Mouse (Mus musculus): ENCODE measurements around the gene Peg12.

- TF ChIP-seq RCOR1 (conservative IDR thresholded peaks at IDR 0.05; ENCODE audit: low read depth, low read length), result no peak
- TF ChIP-seq JUND (conservative IDR thresholded peaks at IDR 0.05; ENCODE audit: low read depth, low read length), result no peak
- no peak for TF ChIP-seq POLR2A (IDR thresholded peaks at IDR 0.05; ENCODE audit: low read depth, low read length)
- TF ChIP-seq SMC3 (IDR thresholded peaks at IDR 0.05; ENCODE audit: low read depth, low read length), result no peak
- no peak for TF ChIP-seq NELFE (IDR thresholded peaks at IDR 0.05; ENCODE audit: low read depth, low read length)
- no peak for TF ChIP-seq ZC3H11A (IDR thresholded peaks at IDR 0.05; ENCODE audit: low read depth, low read length)
- TF ChIP-seq USF1 (IDR thresholded peaks at IDR 0.05; ENCODE audit: low read depth, low read length), result no peak
- no peak for TF ChIP-seq CTCF (conservative IDR thresholded peaks at IDR 0.05 in 1 of 2, IDR thresholded peaks at IDR 0.05 in 1 of 2; ENCODE audit: low read depth in 2 of 2, low read length in 2 of 2)
- no peak for TF ChIP-seq MAX (IDR thresholded peaks at IDR 0.05; ENCODE audit: low read length)
Observed at GRCm38 (mm10) chr7:62462229-62463006, 1.9 kb downstream of the Peg12 start.
